In the genomic region with DNA sequence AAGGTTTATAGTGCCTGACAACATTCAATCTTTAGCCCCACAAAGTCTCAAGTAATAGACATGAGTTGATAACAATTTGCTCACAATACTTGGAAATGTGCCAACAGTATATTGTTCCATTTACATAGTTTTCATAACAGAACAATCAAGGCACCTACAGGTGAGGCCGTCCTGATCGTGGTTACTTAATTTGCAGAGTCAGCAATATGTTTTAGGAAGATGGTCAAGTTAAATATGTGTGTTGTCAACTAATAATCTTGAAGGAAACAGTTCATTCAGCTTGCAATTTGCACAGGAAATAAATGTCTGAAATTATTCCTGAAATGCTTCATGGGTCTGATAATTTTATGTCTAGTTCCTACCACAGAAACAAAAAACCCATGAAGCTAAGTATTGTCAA, we compare ENCODE assay signal across 37 mouse cellular contexts. TPM values are rescaled to one million over a fixed set of nuclear protein-coding genes. Genes with fewer than 3 reads are reported as not detected.
"Had no signal": no experiment of that assay in that cellular context is flagged by ENCODE, and none has a peak within 500 bp of the region (broad histone marks: within the 10 kb centered on the region; RNA-seq: fewer than 3 reads in every experiment).

No protein-coding gene starts in this region.

- H3K4me3 ChIP-seq: embryonic facial prominence, embryonic 10.5 days; embryonic facial prominence, embryonic 12.5 days; embryonic facial prominence, embryonic 13.5 days; embryonic facial prominence, embryonic 15.5 days; erythroblast, embryonic 14.5 days; forebrain, embryonic 10.5 days; forebrain, embryonic 12.5 days; forebrain, embryonic 13.5 days; forebrain, embryonic 15.5 days; gastrocnemius, adult 2 months; heart, adult 2 months had no signal

- H3K9me3 ChIP-seq: embryonic facial prominence, embryonic 10.5 days; embryonic facial prominence, embryonic 12.5 days; embryonic facial prominence, embryonic 13.5 days; embryonic facial prominence, embryonic 15.5 days; forebrain, embryonic 10.5 days; forebrain, embryonic 12.5 days; forebrain, embryonic 13.5 days; forebrain, embryonic 15.5 days had no signal

- DNase-seq: cerebellum, adult 9-11 months; cerebellum, postnatal 10 days; cerebellum, postnatal 14 days; cerebellum, postnatal 25 days; cerebellum, postnatal 36 days; embryo, embryonic 11 days; forebrain, postnatal 0 days; gastrocnemius, adult 2 months; gastrocnemius, postnatal 10 days; gastrocnemius, postnatal 14 days; gastrocnemius, postnatal 25 days; gastrocnemius, postnatal 36 days; heart, adult 11 months; heart, adult 18-20 months; heart, adult 2 months had no signal

- H3K36me3 ChIP-seq: embryonic facial prominence, embryonic 10.5 days; embryonic facial prominence, embryonic 12.5 days; embryonic facial prominence, embryonic 13.5 days; embryonic facial prominence, embryonic 15.5 days; forebrain, embryonic 10.5 days; forebrain, embryonic 12.5 days; forebrain, embryonic 15.5 days had no signal

- H3K27me3 ChIP-seq: embryonic facial prominence, embryonic 12.5 days; embryonic facial prominence, embryonic 13.5 days; embryonic facial prominence, embryonic 15.5 days; forebrain, embryonic 12.5 days; forebrain, embryonic 13.5 days; forebrain, embryonic 15.5 days had no signal

- ATAC-seq: forebrain, embryonic 13.5 days; forebrain, embryonic 14.5 days; forebrain, embryonic 15.5 days; forebrain, embryonic 16.5 days; forebrain, postnatal 0 days had no signal

- H3K4me1 ChIP-seq: embryonic facial prominence, embryonic 10.5 days; embryonic facial prominence, embryonic 12.5 days; embryonic facial prominence, embryonic 13.5 days; embryonic facial prominence, embryonic 15.5 days; forebrain, embryonic 10.5 days; forebrain, embryonic 12.5 days; forebrain, embryonic 13.5 days; forebrain, embryonic 15.5 days had no signal

- H3K4me2 ChIP-seq: embryonic facial prominence, embryonic 12.5 days; embryonic facial prominence, embryonic 13.5 days; embryonic facial prominence, embryonic 15.5 days; forebrain, embryonic 12.5 days; forebrain, embryonic 13.5 days; forebrain, embryonic 15.5 days had no signal

- H3K27ac ChIP-seq: embryonic facial prominence, embryonic 10.5 days; embryonic facial prominence, embryonic 12.5 days; embryonic facial prominence, embryonic 13.5 days; embryonic facial prominence, embryonic 15.5 days; forebrain, embryonic 10.5 days; forebrain, embryonic 12.5 days; forebrain, embryonic 13.5 days; forebrain, embryonic 15.5 days; gastrocnemius, adult 2 months; heart, adult 2 months had no signal

- H3K9ac ChIP-seq: embryonic facial prominence, embryonic 12.5 days; embryonic facial prominence, embryonic 13.5 days; embryonic facial prominence, embryonic 15.5 days; forebrain, embryonic 12.5 days; forebrain, embryonic 13.5 days; forebrain, embryonic 15.5 days; forebrain, postnatal 0 days had no signal

RNA-seq across cellular contexts. Expression of a gene that starts 27.6 kb away (rescaled TPM):
- total RNA-seq: forebrain, postnatal 0 days; gastrocnemius, adult 18-20 months; gastrocnemius, adult 2 months; gastrocnemius, adult 8-10 months; gastrocnemius, postnatal 10 days; gastrocnemius, postnatal 14 days; gastrocnemius, postnatal 25 days; gastrocnemius, postnatal 36 days; gastrocnemius, postnatal 4 days; granulocyte monocyte progenitor cell, adult 5-6 weeks; heart, adult 18-20 months; heart, adult 2 months; heart, adult 8-10 months had no signal
- polyA plus RNA-seq: cortical plate, adult 2 months; embryonic facial prominence, embryonic 10.5 days; embryonic facial prominence, embryonic 11.5 days; embryonic facial prominence, embryonic 12.5 days; embryonic facial prominence, embryonic 13.5 days; embryonic facial prominence, embryonic 14.5 days; embryonic facial prominence, embryonic 15.5 days; erythroblast, embryonic 14.5 days; forebrain, embryonic 10.5 days; forebrain, embryonic 11.5 days; forebrain, embryonic 12.5 days; forebrain, embryonic 13.5 days; forebrain, embryonic 14.5 days; forebrain, embryonic 15.5 days; forebrain, embryonic 16.5 days; forebrain, postnatal 0 days; frontal cortex, adult 2 months; gonadal fat pad, adult 2 months; heart, adult 2 months had no signal
